Comparison of ENCODE assay signal across 33 mouse cellular contexts in the genomic region with DNA sequence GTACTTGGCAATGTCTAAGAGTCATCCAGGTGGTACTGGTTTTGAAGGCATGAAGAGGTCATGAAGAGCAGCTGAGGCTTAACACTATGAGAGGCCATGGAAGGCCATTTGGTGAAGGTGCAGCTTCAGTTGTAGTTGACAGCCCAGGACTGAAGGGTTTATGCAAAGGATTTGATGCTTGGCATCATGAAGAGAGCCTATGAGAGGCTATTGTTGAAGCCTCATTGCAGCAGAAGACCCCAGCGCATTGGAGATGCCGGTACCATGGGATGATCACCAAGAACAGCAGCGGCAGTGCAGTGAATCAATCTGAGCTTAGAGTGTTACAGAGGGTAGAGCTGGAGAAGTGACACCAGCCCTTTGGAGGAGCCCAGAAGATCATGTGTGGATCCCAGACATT.
"Had no signal": no experiment of that assay in that cellular context is flagged by ENCODE, and none has a peak within 500 bp of the region (broad histone marks: within the 10 kb centered on the region; RNA-seq: fewer than 3 reads in every experiment).

No protein-coding gene starts in this region.

- H3K27me3 ChIP-seq: limb, embryonic 12.5 days; limb, embryonic 13.5 days; limb, embryonic 15.5 days; liver, embryonic 12.5 days; liver, embryonic 13.5 days; liver, embryonic 15.5 days; lung, embryonic 15.5 days; megakaryocyte, embryonic 14.5 days; midbrain, embryonic 12.5 days; midbrain, embryonic 13.5 days; midbrain, embryonic 15.5 days; neural tube, embryonic 12.5 days; neural tube, embryonic 13.5 days had no signal

- H3K27ac ChIP-seq: limb, embryonic 10.5 days; limb, embryonic 12.5 days; limb, embryonic 13.5 days; limb, embryonic 15.5 days; liver, embryonic 12.5 days; liver, embryonic 13.5 days; liver, embryonic 14.5 days; liver, embryonic 15.5 days; lung, embryonic 15.5 days; macrophage; midbrain, embryonic 10.5 days; midbrain, embryonic 12.5 days; midbrain, embryonic 13.5 days; midbrain, embryonic 15.5 days; neural tube, embryonic 12.5 days; neural tube, embryonic 13.5 days had no signal

- H3K4me3 ChIP-seq: limb, embryonic 10.5 days; limb, embryonic 12.5 days; limb, embryonic 13.5 days; limb, embryonic 15.5 days; liver, embryonic 12.5 days; liver, embryonic 13.5 days; liver, embryonic 15.5 days; lung, embryonic 15.5 days; megakaryocyte, embryonic 14.5 days; midbrain, embryonic 10.5 days; midbrain, embryonic 12.5 days; midbrain, embryonic 13.5 days; midbrain, embryonic 15.5 days; myocyte; neural tube, embryonic 12.5 days; neural tube, embryonic 13.5 days had no signal

- H3K9me3 ChIP-seq: limb, embryonic 10.5 days; limb, embryonic 12.5 days; limb, embryonic 13.5 days; limb, embryonic 15.5 days; liver, embryonic 12.5 days; liver, embryonic 13.5 days; liver, embryonic 15.5 days; lung, embryonic 15.5 days; megakaryocyte, embryonic 14.5 days; midbrain, embryonic 10.5 days; midbrain, embryonic 12.5 days; midbrain, embryonic 13.5 days; midbrain, embryonic 15.5 days; neural tube, embryonic 12.5 days; neural tube, embryonic 13.5 days had no signal

- H3K9ac ChIP-seq: limb, embryonic 12.5 days; limb, embryonic 13.5 days; limb, embryonic 15.5 days; liver, embryonic 12.5 days; liver, embryonic 13.5 days; liver, embryonic 14.5 days; liver, embryonic 15.5 days; liver, postnatal 0 days; lung, embryonic 14.5 days; lung, embryonic 15.5 days; midbrain, embryonic 12.5 days; midbrain, embryonic 13.5 days; midbrain, embryonic 15.5 days; neural tube, embryonic 12.5 days; neural tube, embryonic 13.5 days had no signal

- H3K4me1 ChIP-seq: limb, embryonic 10.5 days; limb, embryonic 12.5 days; limb, embryonic 13.5 days; limb, embryonic 15.5 days; liver, embryonic 12.5 days; liver, embryonic 13.5 days; liver, embryonic 15.5 days; lung, embryonic 15.5 days; megakaryocyte, embryonic 14.5 days; midbrain, embryonic 10.5 days; midbrain, embryonic 12.5 days; midbrain, embryonic 13.5 days; midbrain, embryonic 15.5 days; neural tube, embryonic 12.5 days; neural tube, embryonic 13.5 days had no signal

- ATAC-seq: liver, embryonic 12.5 days; liver, postnatal 0 days; lung, postnatal 0 days; midbrain, embryonic 13.5 days; midbrain, embryonic 15.5 days; midbrain, embryonic 16.5 days had no signal

- H3K36me3 ChIP-seq: limb, embryonic 10.5 days; limb, embryonic 12.5 days; limb, embryonic 13.5 days; limb, embryonic 15.5 days; liver, embryonic 12.5 days; liver, embryonic 13.5 days; liver, embryonic 15.5 days; lung, embryonic 15.5 days; midbrain, embryonic 10.5 days; midbrain, embryonic 12.5 days; midbrain, embryonic 13.5 days; midbrain, embryonic 15.5 days; neural tube, embryonic 12.5 days; neural tube, embryonic 13.5 days had no signal

- H3K4me2 ChIP-seq: limb, embryonic 12.5 days; limb, embryonic 13.5 days; limb, embryonic 15.5 days; liver, embryonic 11.5 days; liver, embryonic 12.5 days; liver, embryonic 13.5 days; liver, embryonic 15.5 days; lung, embryonic 14.5 days; lung, embryonic 15.5 days; midbrain, embryonic 11.5 days; midbrain, embryonic 12.5 days; midbrain, embryonic 13.5 days; midbrain, embryonic 15.5 days; neural tube, embryonic 12.5 days; neural tube, embryonic 13.5 days had no signal

- DNase-seq: left cerebral cortex, postnatal 4 days; liver; liver, embryonic 13.5 days; liver, postnatal 0 days; lung, adult 18-20 months; lung, adult 2 months; lung, embryonic 14.5 days; lung, postnatal 10 days; lung, postnatal 14 days; lung, postnatal 36 days; lung, postnatal 4 days; midbrain, embryonic 14.5 days had no signal
